Mouse (Mus musculus): Measurements from ENCODE around the gene Gm38100.

The Gm38100 gene

DNA sequence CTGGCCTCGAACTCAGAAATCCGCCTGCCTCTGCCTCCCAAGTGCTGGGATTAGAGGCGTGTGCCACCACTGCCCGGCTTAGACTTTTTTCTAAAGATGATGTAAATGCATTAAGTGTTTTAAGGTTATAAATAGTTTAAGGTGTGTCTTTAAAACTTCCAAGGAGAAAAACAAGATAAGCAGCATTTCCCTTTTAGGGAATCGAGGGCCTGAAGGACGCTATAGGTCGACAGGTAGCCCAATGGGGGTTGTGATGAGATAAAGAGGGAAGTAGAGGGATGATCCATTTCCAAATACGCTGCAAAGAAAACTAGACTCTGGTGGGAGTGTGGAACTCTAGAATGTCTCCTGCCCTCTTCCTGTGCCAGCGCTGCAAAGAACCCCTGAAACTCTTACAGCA, at the start of gene Gm38100:
TSS of gene Gm38100 (plus strand) at position 301 of the 400 bp plus-strand sequence.
- DNase-seq (ENCODE audit: low spot score) = no peak

DNA sequence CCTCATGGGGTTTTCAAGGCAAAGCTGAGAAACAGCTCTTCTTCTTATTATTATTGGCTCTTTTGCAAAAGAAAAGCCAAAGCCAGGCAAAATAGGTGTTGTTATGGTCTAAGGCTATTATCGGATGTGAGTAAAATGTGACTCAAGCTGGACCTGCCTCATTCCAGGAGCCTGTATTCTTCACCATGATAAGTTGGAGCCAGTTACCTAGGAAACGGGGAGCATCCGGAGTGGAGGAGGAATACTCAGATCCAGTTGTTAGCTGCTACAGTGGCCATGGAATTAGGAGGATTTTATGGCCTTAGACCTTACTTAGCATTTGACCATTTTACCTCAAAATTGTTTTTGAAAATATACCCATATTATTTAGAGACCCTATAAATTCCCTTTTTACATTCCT, 49.4 kb upstream of the Gm38100 start:
- DNase-seq (ENCODE audit: low spot score) = no peak

DNA sequence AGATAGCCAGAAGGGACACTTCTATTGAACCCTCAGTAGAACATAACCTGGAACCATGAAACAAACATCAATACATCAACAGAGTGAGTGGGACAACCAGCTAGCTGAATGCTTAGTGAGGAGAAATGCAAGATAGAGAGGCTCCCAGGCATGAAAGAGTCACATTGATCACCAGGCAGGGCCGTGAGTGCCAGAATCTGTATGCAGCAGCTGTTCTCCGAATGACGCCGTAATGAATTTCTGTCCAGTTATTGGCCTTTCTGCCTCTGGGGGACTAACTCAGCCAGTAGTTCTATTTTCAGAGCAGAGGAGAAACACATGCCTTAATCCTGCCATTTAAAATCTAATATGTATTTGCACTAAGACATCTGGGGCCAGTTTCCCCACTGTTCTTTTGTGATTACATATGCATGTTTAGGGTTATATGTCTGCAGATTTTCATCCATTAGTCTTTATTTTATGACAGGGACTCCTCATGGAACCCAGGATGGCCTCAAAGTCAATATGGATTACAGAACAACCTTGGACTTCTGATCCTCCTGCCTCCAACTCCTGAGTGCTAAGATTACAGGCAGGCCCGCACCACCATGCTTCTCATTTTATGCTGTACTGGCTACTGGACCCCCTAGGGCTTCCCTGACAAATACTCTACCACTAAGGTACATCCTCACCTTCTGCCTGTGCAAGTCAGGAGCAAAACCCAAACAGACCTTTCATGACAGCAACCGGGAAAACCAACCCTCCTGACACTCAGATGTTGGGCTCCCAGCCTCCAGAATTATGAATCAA, 47.9 kb upstream of the Gm38100 start:
- DNase-seq (ENCODE audit: low spot score) = no peak

DNA sequence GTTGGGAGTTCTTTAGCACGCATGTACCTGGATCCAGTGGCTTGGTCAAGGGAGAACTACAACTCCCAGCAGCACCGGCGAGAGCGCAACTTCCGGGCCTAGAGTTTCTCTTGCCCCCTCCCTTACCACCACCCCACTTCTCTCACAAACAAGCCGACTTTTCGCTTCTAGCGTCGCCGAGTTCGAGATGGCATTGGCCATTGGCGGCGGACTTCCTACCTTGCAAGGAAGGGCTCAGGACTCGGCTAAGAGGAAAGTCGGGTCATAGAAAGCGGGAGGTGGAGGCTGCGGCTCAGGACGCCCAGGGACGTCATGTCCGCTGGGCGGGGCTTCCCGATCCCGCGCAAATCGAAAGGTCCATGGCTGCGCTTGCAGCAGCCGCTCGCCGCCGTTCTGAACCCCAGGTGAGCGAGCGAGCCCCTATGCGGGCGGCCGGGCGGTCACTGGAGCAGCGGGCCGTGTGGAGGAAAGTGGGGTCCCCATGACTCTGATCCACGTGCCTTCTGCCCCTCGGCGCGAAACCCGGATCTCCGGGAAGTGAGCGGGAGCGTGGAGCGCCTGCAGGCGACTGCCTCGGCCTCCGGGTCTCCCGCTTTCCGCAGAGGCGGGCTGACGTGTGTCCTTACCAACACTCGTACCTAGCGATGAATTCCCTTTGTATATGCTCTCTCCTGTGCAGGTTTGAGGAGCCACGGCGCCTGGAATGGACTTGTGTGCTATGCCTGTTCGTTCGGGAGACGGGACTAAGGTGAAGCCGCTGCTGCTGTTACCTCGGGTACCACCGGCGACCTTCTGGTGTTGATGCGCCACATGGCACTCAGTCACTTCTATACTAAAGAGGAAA, 39.5 kb upstream of the Gm38100 start, which contains the start of gene Exo1:
TSS of gene Exo1 (plus strand) at position 129 of the 844 bp plus-strand sequence.
- peak; percentile 87 for DNase-seq (ENCODE audit: low spot score)

DNA sequence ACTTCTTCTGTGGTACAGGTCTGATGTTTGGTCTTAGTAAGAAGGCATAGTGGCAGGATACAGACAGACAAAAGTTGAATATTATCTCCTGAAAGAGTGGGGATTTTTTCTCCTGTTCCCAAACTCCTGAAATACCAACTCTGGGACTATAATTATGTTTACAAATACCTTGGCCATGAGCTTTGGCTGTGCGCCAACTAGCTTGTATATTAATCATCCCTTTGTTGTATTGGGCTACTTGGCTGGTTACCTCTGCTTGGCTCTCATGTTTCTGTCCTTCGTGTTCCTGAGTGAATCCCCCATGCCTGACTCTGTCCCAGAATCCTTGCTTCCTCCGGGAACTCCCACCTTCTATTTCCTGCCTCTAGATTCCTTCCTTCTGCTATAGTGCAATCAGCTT, 36.7 kb upstream of the Gm38100 start:
- DNase-seq (ENCODE audit: low spot score) = no peak

DNA sequence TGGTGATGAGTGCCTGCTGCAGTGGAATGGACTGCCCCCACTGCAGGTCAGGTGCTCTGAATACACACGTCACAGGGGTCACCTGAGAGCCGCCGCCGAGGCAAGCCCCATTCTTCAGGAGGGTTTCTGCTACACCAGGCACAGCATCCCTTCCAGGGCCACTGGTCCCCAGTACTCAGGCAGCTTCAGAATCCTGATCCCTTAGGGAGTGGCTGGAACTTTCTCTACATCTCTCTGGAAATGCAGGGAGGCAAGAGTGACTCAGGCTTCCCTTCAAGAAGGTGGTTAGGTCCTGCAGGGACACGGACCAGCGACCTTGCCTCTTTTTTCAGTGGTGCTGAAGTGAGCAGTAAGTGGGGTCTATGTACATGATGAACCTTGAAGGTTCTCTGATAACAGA, 26.9 kb upstream of the Gm38100 start:
- no peak for DNase-seq (ENCODE audit: low spot score)

DNA sequence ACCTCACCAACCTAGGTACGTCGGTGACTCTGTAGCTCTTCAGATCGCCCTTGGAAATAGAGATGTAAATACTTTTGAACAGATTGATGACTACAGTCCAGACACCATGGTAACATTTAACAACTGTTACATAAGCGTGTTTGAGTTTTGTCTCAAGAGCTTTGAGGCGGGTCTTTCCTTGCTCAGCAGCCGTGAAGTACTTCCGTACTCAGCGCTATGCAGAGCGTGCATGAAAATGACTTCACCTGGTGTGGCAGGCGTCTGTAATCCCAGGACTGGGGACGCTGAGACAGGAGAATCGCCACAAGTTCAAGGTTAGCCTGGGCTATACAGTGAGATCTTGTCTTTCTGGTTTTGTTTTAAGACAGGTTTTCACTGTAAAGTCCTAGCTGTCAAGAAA, 26.4 kb upstream of the Gm38100 start:
- DNase-seq (ENCODE audit: low spot score) = no peak

DNA sequence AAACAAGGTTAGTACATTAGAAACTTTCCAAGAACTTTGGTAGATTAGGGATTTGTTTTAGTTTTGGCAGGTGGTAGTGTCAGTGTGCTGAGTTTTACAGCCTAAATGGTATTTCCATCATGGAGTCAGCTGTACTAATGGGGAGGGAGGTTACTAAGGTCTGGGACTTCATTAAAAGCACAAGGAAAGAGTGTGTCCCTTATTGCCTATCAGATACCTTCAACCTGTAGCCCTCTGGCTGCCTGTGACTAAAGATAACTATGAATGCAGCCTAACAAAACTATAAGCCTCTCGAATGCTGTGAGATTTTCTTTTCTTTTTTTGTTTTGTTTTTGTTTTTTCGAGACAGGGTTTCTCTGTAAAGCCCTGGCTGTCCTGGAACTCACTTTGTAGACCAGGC, 8.9 kb upstream of the Gm38100 start:
- no peak for DNase-seq (ENCODE audit: low spot score)

DNA sequence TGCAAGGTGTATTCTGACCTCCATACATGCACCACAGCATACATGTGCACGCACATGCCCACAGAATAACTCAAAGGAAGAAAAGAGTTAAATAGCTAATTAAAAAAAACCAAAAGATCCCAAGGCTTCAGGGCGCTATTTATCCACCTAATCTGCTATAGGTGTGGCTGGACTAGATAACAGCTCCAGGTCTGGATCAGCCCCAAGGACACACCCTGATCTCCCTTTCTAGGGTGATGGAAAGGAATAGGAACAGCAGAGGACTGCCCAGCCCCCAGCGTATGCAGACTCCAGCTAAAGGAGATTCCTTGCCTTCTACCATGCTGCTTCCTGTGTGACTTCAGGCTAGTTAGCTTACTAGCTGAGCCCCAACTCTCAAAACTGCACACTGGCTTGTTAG, 8.1 kb upstream of the Gm38100 start:
- no peak for DNase-seq (ENCODE audit: low spot score)

DNA sequence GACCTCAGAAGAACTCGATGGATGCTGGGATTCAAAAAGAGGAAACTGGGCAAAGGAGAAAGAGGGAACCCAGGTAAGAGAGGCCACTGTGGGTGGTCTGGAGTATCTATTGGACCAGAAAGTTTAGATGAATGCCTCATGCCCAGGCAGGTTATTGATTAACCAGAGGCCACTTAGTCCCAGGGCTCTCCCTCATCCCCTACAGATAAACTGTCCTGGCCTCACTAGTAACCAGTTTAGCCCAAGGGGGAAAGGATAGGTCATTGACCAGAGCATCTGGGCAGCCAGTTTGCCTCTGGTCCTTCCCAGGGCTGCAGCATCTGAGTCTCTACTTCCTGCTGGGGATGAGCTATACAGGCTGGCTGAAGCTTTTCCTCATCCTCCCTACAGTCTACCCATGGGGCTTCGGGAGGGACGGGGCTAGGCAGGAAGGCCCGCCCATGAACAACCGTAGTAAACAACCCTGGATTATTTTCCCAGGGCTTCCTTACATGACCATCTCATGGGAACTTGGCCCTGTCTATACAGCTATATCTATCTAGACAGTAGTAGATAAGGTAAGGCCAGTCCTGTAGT, 6.3 kb upstream of the Gm38100 start:
- no peak for DNase-seq (ENCODE audit: low spot score)

DNA sequence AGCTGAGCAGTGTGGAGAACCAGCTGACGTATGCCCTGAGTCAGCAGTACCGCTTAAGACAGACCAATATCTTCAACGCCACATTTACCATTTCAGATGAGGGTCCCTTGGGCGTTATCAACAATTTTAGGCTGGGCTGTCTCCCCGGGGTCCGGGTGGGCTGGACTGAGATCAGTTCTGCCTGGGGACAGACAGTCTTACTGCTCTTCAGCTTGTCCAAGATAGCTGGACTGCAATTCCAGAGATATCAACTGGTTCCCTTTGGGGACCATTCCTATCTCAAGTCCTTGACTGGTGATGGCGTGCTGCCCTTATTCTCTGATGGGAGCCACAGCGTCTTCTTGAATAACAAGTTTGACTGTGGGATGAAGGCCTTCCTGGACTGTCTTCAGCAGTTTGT, 962 bp downstream of the Gm38100 start:
- DNase-seq (ENCODE audit: low spot score) = no peak

DNA sequence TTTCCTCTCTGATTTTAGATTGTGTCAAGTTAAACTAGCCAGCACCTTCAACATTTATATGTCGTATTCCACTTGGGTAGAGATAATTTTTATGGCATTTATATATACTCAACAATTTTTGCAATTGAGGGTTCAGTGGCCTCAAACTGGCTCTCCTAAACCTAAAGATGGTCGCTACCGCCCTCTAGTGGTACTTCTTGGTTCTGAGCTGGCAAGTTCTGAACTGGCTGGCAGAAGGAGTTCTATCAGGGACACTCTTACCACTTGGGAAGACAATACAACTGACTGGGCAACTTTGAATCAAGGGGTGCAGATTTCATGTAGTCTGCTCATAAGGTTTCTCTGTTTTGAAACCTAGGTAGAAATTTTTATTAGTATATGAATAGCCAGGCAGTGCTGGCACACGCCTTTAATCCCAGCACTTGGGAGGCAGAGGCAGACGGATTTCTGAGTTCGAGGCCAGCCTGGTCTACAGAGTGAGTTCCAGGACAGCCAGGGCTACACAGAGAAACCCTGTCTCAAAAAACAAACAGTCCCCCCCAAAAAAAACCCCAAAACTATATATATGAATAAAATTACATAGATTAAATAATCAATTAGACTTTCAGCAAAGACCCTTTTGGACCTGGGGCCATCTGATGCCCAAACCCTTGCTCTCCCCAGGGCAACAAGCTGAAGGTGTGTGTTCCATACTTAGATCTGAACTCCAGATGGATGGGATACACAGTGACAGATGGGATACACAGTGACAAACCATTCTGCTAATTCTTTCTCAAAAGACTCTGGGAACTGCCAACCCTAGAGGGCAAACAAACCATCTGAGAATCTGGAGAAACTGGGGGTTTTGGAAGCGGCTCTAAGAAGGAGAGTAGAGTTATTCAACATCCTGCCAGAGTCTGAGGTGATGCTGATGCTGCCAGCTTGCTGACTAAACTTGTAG, 4.0 kb downstream of the Gm38100 start:
- peak; percentile 21 for DNase-seq (ENCODE audit: low spot score)

DNA sequence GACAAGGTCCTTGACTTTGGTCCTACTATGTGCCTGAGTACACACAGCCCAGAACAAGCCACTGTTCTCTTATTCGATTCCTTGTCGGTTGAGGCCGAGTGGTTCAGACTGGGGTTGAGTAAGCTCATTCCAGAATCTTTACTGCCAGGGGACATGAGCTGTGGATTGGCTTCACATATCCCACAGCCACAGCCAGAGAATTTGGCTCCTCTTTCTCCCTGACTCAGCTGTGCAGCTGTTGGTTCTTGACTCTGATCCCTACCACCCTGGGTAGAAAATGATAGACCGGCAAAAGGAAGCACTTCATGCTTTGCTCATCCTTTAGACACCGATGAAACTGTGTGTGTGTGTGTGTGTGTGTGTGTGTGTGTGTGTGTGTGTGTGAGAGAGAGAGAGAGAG, 11.3 kb downstream of the Gm38100 start:
- DNase-seq (ENCODE audit: low spot score) = no peak

DNA sequence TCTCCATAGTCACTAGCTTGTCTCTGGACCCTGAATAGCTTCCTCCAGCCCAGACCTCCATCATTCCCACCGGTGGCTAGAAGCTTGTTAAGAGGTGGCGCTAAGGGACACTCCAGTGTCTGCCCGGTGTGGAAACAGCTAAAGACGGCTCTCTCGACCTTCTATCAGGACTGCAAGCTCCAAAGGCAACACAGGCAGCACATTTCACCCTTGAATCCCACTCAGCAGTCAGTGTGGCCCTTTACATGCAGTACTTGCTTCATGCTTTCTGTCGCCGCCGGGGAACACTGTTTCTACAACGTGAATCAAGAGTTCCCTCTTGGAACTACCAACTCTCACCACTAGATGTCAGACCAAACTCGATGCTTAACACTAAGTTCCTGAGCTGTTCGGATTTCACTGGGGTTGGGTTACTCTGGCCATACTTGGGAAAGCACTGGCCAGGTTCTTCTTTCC, 16.2 kb downstream of the Gm38100 start:
- DNase-seq (ENCODE audit: low spot score) = no peak

DNA sequence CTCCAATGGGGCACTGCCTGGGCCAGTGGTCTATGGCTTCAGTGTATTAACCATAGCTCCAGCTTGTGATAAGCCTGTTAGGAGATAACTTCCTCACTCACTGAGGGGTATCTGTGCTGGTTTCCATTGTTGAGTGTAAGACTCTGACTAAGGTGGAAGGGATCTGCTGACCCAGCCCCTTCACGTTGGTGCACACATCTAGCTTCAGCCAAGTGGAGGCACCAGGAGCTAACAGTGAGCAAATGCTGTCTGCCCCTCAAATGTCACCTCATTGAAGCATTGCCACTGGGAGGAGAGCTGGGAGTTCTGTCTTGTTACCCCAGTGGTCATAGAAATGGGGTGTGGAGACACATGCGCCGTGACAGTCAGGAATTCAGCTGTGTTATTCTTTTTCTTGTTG, 18.6 kb downstream of the Gm38100 start:
- no peak for DNase-seq (ENCODE audit: low spot score)

DNA sequence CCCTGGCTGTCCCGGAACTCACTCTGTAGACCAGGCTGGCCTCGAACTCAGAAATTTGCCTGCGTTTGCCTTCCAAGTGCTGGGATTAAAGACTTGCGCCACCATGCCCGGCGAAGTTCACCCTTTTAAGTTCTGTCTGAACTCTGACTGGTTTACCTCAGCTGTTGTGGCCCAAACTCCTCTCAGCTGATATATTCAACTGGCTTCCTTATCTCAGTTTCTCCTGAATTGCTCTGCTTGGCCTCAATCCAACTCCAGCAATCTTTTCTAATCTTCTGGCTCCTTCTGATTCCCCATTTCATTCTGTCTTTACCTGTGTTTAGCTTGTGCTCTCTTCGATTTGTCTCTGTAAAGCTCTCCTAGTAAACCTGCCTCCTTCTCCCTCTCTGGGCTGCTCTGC, 23.0 kb downstream of the Gm38100 start:
- DNase-seq (ENCODE audit: low spot score) = no peak

DNA sequence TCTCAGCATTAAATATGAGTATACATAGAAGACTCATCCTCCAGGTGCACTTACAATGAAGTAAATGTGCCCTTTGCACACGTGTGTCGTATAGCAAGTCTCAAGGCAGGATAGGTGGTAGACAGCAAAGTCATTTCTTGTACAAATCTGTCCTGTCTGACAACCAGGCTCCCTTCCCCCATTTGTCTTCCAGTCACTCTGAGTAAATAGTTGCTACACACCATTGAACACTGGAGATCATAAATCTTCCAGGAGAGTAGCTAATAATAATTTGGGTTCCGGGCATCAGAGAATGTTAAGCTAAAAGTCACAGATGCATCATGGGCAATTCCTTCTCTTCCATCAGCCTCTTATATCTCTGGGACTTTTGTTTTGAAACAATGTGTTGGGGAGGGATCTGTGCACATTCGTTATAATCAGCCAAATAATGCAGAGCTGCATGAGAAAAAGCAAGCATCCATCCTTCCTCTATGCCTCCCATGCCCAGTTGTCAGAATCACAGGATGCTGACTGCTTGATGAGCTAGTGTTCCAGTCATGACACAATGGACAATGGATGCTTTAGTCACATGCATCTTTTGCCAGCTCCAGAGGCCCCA, 26.7 kb downstream of the Gm38100 start:
- DNase-seq (ENCODE audit: low spot score) = no peak

DNA sequence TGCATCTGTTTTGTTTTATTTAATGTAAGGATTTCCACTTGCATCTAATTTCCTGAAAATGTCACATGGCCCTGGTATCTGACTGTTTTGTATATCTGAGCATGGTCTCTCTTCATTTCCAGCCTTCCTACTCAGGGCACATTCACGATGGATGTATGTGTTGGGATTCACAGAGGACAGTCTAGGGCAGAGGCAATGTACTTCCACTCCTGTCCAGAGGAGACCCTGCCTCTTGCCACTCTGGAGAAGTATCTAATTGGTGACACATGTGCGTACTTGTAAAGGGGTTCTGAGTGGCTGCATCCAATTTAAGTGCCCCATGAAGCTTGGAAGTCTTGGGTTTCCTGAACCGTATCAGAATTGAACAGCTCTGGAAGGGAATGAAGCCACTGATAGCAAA, 30.3 kb downstream of the Gm38100 start:
- DNase-seq (ENCODE audit: low spot score) = no peak

DNA sequence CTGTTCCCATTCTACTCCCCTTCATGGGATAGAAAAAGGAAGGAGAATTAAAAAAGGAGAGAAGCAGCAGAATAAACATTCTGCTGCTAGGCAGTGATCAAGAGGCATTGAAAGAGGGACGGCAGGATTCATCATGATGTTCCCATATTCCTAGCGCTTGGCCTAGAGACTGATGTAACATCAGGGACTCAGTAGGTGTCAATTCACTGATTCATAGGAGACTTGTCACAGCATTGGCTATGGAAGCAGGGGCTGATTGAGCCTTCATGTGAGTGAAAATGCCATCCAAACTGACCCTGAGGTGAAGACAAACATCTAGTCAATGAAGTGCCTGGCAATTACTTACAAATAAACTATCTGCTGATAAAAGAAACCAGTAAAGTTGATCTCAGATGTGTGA, 30.7 kb downstream of the Gm38100 start:
- DNase-seq (ENCODE audit: low spot score) = no peak

DNA sequence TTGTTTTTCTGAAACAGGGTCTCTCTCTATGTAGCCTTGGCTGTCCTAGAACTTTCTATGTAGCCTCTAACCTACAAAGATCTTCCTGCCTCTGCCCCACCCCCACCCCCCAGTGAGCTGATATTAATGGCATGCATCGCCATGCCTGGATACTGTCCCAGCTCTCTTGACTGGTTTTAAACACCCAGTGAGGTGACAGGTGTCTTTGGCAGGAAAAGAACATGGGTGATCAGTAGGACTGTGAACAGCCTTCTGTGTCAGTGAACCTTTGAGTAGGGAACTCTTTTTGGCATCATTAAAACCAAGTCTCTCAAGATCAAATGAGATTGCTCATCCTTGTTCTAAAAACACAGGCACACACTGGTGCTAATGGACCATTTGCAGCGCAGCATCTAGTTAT, 41.7 kb downstream of the Gm38100 start:
- DNase-seq (ENCODE audit: low spot score) = no peak

DNA sequence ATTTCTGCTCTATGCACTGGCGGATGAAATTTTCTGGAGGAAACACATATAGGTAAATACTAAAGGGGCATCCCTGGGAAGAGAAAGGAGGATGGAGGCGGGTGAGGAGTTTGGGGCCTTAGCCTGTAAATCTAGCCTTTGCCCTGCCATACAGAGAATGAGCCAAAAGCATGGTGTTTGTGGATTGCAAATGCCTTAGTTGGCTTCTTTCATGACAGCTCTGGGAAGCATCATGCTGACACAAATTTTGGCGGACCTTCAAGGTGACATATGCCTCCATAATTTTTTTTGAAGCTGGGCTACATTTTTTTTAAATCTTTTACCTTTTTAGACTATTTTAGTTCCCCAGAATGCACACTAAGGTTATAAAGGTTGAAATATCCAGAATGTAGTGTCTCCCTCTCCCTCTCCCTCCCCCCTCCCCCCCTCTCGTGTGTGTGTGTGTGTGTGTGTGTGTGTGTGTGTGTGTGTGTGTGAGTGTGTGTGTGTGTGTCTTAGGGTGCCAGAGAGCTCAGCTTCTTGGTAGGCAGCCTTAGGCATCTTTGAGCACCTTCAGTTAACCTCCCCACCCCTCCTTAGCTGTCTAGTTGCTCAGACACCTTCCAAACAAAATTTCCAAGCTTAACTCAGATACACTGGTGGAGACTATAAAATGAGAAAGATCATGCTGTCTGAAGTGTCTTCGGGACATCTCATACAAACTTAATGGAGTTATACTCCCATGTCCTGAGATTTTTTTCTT, 47.0 kb downstream of the Gm38100 start:
- no peak for DNase-seq (ENCODE audit: low spot score)

Measured in spleen, adult 12 weeks (tissue).